Mouse (Mus musculus) mouse trophoblast stem cell (cell line): ENCODE results near the gene Ttyh3.

Experiments used
- in situ Hi-C, 2 experiments: fragments of 300-500 bp; cut with MseI, MboI; formaldehyde crosslinking; loops; 2 replicates in 1 of 2; 3 replicates in 1 of 2; pipeline ENCODE4 v1.15.1; 2025

Ttyh3 gene

DNA sequence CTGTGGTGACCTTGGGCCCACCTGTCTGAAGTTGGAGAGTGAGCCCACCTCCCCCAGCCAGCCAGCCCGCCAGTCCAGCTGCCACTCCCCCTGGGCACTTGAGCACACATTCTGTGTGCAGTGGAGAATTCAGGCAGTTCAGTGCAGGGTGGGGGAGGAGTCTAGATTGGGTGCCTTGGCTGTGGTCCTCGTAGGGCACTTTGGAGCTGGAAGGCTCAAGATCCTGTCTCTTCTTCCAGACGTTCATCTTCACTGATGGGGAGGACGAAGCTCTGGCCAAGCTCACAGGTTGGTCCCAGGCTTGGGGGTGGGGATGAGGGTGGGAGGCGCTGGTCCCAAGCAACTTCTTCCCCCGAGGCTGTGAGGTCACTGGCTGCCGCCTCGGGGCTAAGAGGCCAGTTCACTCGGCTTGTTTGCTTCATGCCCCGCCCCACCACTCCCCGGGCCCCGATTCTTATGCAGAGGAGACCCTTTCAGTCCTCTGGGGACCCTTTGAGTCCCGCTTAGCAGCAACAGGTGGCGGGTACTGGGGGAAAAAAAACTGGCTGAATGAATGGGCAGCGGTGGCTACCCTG, 37.1 kb downstream of the Ttyh3 start:
- in situ Hi-C loops, result loop anchor here in 1 of 2 experiments (10.0 kb wide), 1 partner anchor 137 kb away; no protein-coding TSS in a partner anchor

DNA sequence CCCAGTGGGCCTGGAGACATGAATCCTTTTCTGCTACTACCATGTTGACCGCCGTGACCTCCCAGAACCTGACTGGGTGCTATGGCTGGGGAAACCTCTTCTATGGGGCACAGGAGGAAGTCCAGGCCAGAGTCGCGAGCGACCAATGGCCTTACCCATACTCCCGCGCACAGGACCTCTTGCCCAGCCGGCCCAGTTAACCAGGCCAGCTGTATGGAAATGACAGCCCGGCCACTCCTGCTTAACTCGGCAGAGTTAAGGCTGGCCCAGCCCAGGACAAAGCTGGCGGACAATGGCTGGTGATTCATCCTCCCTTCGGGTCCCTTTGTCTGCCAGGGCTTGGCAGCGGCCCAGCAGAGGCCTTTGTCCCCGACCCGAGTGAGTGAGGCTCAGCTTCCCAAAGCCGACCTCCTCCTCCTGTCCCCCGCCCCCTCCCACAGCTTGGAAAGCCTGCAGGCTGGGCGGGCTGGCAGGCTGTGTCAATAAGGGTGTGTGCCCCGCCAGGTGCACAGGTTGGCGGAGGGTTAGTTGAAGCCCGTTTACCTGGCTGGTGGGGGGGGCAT, 37.7 kb downstream of the Ttyh3 start:
- in situ Hi-C loops, result loop anchor here in 1 of 2 experiments (10.0 kb wide), 1 partner anchor 136 kb away; no protein-coding TSS in a partner anchor

DNA sequence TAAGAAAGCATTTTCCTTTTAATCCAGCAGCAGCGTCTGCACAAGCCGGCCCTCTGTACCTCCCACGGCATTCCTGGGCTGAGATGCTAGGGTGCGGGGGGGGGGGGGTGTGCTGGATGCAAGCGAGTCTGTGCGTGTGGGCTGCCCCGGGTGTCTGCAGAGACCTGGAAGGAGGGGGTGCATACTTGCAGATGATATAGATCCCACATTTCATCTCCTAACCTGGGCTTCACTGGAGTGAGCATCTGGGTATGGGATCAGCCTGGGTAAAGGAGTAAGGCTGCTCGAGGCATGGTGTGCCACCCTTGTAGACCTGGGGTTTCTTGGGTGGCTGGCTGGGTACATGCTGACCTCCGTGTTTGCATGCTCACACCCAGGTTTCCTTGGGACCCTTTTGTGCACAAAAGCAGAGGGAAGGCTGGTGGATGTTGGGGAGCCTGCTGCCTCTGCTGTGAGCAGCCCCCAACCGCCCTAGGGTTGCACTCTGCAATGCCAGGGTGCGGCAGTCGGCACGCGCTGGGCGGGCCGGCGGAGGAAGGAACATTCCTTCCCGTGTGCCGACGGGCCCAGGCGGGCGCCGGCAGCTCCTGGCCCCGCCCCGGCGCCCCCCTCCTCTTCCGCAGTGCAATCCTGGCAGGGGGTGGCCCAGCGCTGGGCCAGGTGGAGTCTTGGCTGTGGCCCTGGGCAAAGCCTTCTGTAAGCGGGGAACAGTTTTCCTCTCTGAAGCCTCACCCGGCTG, 38.4 kb downstream of the Ttyh3 start:
- in situ Hi-C loops, result loop anchor here in 1 of 2 experiments (10.0 kb wide), 1 partner anchor 136 kb away; no protein-coding TSS in a partner anchor

DNA sequence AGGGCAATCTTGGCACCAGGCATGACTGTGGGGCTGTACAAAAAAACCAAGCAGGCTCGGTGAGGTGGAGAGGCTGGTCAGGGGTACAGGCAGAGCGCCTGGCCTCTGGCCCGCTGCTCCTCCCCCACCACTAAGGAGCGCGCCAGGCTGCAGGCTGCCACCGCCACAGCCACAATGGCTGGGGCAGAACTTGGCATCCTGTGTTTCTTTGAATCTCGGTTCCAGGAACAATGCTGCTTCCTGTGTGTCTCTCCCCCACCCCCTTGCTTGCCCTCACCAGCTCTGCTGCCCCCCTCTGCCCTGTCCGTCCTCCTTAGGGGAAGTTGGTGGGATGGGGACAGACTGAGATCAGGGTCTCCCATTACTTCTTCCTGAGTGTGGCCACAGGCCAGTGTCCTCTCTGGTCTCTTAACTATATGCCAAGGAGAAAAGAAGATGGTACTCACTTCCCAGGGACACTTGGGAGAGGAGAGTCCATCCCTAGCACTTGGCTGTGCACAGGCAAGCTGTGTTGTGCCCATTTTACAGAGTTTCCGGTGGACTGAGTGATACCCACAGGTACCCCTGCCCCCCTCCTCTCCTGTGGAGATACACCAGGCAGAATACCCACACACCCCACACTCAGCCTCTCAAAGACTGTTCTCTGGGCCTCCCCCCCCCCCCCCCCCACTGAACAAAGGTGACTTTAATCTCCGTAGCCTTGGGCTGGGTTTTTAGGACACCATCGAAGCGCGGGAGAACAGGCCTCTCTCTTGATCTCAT, 39.1 kb downstream of the Ttyh3 start:
- in situ Hi-C loops, result loop anchor here in 1 of 2 experiments (10.0 kb wide), 1 partner anchor 135 kb away; no protein-coding TSS in a partner anchor

DNA sequence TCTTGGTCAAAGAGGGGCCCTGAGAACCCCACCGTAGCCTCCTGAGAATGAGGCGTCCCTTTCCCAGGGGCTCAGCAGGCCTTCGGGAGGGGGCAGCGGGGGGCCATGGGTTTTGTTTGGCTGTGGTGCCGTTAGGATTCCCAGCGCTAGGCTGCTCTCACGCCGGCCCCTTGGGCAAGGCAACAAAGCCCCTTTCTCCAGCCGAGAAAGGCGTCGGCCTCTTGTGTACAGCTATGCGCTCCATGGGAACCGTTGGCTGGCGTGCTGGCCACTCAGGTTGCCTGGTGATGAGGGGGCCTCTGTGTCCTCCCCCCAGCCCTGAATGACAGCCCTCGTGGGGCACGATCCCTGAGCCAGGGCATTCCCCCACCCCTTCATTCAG, 40.2 kb downstream of the Ttyh3 start:
- in situ Hi-C loops, result no loop called here

- in situ Hi-C loops, result no loop called here
Observed at GRCm38 (mm10) chr5:140607836-140608633, 40.8 kb downstream of the Ttyh3 start.

DNA sequence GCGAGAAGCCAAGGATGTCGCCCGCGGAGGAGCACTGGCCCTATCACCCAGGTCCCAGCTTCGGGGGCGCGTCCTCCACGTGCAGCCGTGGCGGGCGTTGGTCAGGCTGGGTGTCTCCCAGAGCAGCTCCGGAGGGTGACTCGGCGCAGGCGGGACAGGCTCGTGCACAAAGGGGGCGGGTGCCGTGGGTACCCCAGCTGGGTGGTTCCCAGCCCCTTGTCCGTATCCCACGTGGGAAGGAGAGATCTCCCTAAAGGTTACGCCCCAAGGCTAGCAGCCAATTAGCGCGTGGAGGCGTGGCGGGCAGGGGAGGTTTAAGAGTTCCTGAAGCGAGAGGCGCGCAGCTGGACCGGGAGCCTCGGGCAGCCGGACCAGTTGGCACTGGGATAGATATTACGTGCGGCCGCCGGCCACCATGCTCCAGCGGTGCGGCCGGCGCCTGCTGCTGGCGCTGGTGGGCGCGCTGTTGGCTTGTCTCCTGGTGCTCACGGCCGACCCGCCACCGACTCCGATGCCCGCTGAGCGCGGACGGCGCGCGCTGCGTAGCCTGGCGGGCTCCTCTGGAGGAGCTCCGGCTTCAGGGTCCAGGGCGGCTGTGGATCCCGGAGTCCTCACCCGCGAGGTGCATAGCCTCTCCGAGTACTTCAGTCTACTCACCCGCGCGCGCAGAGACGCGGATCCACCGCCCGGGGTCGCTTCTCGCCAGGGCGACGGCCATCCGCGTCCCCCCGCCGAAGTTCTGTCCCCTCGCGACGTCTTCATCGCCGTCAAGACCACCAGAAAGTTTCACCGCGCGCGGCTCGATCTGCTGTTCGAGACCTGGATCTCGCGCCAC, 41.6 kb downstream of the Ttyh3 start, which contains the start of gene Lfng:
TSS of gene Lfng (plus strand) at position 320 of the 835 bp plus-strand sequence.
- in situ Hi-C loops, result no loop called here

- in situ Hi-C loops, result no loop called here
Observed at GRCm38 (mm10) chr5:140606386-140606785, 42.4 kb downstream of the Ttyh3 start.

- in situ Hi-C loops, result no loop called here
Observed at GRCm38 (mm10) chr5:140605228-140605627, 43.6 kb downstream of the Ttyh3 start.

DNA sequence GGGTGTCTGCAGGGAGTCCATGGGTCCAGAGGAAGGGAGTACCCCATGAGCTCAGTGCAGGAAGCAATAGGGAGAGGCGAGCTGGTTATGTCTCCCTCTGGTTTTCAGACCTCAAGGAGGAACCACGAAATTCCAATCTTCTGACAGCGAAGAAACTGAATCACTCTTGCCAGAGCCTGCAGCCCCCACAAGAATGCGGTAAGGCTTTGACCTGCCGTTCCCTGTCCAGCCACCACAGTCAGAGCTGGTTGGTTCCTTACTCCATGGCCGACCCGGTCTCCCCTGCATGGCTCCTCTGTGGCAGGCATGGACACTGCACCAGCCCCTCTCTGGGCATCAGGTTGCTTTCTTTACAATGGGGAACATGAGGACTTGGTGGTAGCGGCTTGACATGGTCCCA, 44.4 kb downstream of the Ttyh3 start:
- in situ Hi-C loops, result no loop called here

- in situ Hi-C loops, result no loop called here
Observed at GRCm38 (mm10) chr5:140602540-140602939, 46.3 kb downstream of the Ttyh3 start.

DNA sequence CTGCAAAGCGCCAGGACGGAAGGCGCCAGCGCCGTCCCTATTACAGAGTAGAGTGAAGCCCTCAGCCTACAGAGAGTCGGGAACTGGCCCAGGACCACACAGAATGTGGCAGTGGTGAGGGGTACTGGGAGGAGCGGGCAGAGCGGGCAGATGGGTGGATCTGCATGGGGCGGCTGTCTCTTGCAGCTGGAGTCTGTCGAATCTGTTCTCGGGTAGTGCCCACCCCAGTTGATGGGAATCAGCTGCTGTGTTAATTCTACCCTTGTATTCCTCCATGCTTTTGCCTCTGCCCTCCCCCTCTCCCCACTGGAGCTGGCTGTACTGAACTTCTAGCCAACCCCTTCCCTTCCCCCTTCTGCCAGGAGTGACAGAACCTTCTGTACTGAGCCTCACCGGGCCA, 47.1 kb downstream of the Ttyh3 start:
- in situ Hi-C loops, result no loop called here

GRCm38 (mm10) chr5:140599939-140600338, 48.9 kb downstream of the Ttyh3 start:
- in situ Hi-C loops, result no loop called here

DNA sequence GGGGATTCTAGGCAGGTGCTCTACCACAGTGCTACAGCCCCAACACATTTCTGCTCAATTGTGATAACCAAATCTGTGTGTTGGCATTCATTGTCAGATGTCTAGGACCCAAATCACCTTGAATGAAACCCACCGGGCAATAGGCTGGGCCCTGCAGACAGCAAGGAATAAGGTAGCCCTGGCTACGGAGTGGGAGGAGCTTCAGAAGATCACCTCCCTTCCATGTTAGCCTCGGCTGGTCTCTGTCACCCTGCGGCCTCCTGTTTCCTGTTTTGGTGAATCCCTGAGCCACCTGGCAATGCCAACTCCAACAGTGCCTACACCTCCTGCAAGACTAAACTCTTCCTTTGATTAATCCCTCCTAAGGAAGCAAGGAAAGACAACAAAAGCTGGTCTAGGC, 51.0 kb downstream of the Ttyh3 start:
- in situ Hi-C loops, result no loop called here

- in situ Hi-C loops, result no loop called here
Observed at GRCm38 (mm10) chr5:140596927-140597588, 51.8 kb downstream of the Ttyh3 start.

GRCm38 (mm10) chr5:140596426-140596825, 52.4 kb downstream of the Ttyh3 start:
- in situ Hi-C loops, result no loop called here

- in situ Hi-C loops, result no loop called here
Observed at GRCm38 (mm10) chr5:140594846-140595245, 54.0 kb downstream of the Ttyh3 start.

DNA sequence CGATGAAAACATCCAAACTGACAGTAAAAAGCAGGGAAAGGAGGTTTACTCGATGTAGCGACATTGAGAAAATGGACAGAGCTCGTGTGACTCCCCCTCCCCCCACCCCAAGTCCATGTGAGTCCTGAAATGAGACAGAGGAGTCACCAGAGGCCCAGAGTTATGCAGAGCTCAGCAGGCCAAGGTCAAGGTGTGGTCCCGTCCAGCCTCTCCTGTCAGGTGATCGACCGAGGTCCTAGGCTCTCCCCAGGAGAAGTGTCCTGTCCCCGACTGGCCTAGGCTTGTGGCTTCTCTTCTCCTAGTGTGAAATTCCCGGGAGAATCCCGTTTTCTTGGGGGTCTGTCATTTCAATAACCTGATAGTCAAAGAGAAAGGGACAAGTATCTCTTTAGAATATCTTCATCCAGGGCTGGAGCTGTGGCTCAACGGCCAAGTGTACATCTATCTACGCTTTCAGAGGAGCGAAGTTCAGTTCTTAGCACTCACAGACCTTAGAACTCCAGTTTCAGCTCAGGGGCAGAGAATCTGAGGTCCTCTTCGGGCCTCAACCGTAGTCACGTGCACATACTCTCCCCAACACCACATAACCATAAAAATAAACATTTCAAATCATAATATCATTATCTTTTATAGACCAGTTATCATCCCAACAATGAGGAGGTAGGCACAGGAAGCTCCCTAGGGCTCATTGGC, 59.6 kb downstream of the Ttyh3 start:
- in situ Hi-C loops, result no loop called here

- in situ Hi-C loops, result no loop called here
Observed at GRCm38 (mm10) chr5:140583732-140584368, 65.0 kb downstream of the Ttyh3 start.
